Mouse (Mus musculus): ENCODE measurements at regions not wholly inside any gene's neighbourhood (a gene's known extent, or its start where the extent isn't known, plus 50 kb on each side); places are given as distances from the start of the nearest gene placed in this dataset.

- H3K4me2 ChIP-seq = no peak overlapping the region
- no peak overlapping the region for H3K4me3 ChIP-seq
- no peaks in the 10 kb centered on the region for H3K4me1 ChIP-seq
- no peaks in the 10 kb centered on the region; the same call in 1 of the 2 replicates for H3K27me3 ChIP-seq
- H3K36me3 ChIP-seq = no peaks in the 10 kb centered on the region
- H3K9ac ChIP-seq = no peak overlapping the region
- ATAC-seq (ENCODE audit: borderline replicate concordance, extremely low read depth, low FRiP score, low TSS enrichment) = no peak
- no peak overlapping the region for H3K27ac ChIP-seq
- 73% methylated on average over 10 of the region's 10 CpGs for whole genome bisulfite sequencing
- no peaks in the 10 kb centered on the region for H3K9me3 ChIP-seq
Measured at GRCm38 (mm10) chr8:26298066-26298804, 178.9 kb downstream of the Gm45692 start.

- Histone ChIP-seq H3K4me1 (no peaks in the 10 kb centered on the region), H3K4me2 (no peak overlapping the region), H3K9ac (no peak overlapping the region), H3K4me3 (no peak overlapping the region), H3K27ac (no peak overlapping the region), H3K9me3 (no peaks in the 10 kb centered on the region), H3K36me3 (no peaks in the 10 kb centered on the region), H3K27me3 (no peaks in the 10 kb centered on the region; the same call in 1 of the 2 replicates)
- ATAC-seq (ENCODE audit: borderline replicate concordance, extremely low read depth, low FRiP score, low TSS enrichment) = no peak
- whole genome bisulfite sequencing = 37% methylated on average over 6 of the region's 6 CpGs
Measured at GRCm38 (mm10) chr8:26300246-26300645, 180.9 kb downstream of the Gm45692 start.

- Histone ChIP-seq H3K27ac (no peak overlapping the region), H3K4me1 (no peaks in the 10 kb centered on the region), H3K4me2 (no peak overlapping the region), H3K27me3 (peaks cover 1% of the 10 kb centered on the region; the same call in 1 of the 2 replicates), H3K4me3 (no peak overlapping the region), H3K9ac (no peak overlapping the region), H3K36me3 (no peaks in the 10 kb centered on the region), H3K9me3 (no peaks in the 10 kb centered on the region)
- no peak for ATAC-seq (ENCODE audit: borderline replicate concordance, extremely low read depth, low FRiP score, low TSS enrichment)
- WGBS = 74% methylated on average over 4 of the region's 4 CpGs
Measured at GRCm38 (mm10) chr8:26301961-26302360, 182.6 kb downstream of the Gm45692 start.

- ATAC-seq (ENCODE audit: borderline replicate concordance, extremely low read depth, low FRiP score, low TSS enrichment) = no peak
- H3K27ac ChIP-seq = no peak overlapping the region
- 48% methylated on average over 6 of the region's 6 CpGs for WGBS
- no peak overlapping the region for H3K4me2 ChIP-seq
- H3K4me1 ChIP-seq = no peaks in the 10 kb centered on the region
- no peaks in the 10 kb centered on the region for H3K9me3 ChIP-seq
- H3K4me3 ChIP-seq = no peak overlapping the region
- peaks cover 19% of the 10 kb centered on the region for H3K27me3 ChIP-seq
- no peaks in the 10 kb centered on the region for H3K36me3 ChIP-seq
- no peak overlapping the region for H3K9ac ChIP-seq
Measured at GRCm38 (mm10) chr8:26304566-26304965, 185.2 kb downstream of the Gm45692 start.

GRCm38 (mm10) chr8:26305061-26305879 lies 185.9 kb downstream of the Gm45692 start:
- no peak overlapping the region for H3K9ac ChIP-seq
- no peaks in the 10 kb centered on the region for H3K36me3 ChIP-seq
- H3K27me3 ChIP-seq = peaks cover 19% of the 10 kb centered on the region
- H3K9me3 ChIP-seq = no peaks in the 10 kb centered on the region
- no peaks in the 10 kb centered on the region for H3K4me1 ChIP-seq
- no peak overlapping the region for H3K4me2 ChIP-seq
- H3K27ac ChIP-seq = no peak overlapping the region
- ATAC-seq (ENCODE audit: borderline replicate concordance, extremely low read depth, low FRiP score, low TSS enrichment) = no peak
- no peak overlapping the region for H3K4me3 ChIP-seq
- 51% methylated on average over 18 of the region's 18 CpGs for WGBS

GRCm38 (mm10) chr8:26308121-26308641 lies 188.8 kb downstream of the Gm45692 start:
- ATAC-seq (ENCODE audit: borderline replicate concordance, extremely low read depth, low FRiP score, low TSS enrichment) = no peak
- H3K9me3 ChIP-seq = no peaks in the 10 kb centered on the region
- H3K4me3 ChIP-seq = no peak overlapping the region
- H3K36me3 ChIP-seq = no peaks in the 10 kb centered on the region
- peaks cover 19% of the 10 kb centered on the region for H3K27me3 ChIP-seq
- no peak overlapping the region for H3K27ac ChIP-seq
- H3K4me1 ChIP-seq = no peaks in the 10 kb centered on the region
- 10% methylated on average over 15 of the region's 15 CpGs for WGBS
- H3K9ac ChIP-seq = no peak overlapping the region
- no peak overlapping the region for H3K4me2 ChIP-seq

- Histone ChIP-seq H3K4me3 (no peak overlapping the region), H3K27ac (no peak overlapping the region), H3K9me3 (no peaks in the 10 kb centered on the region), H3K27me3 (peaks cover 19% of the 10 kb centered on the region), H3K36me3 (no peaks in the 10 kb centered on the region), H3K4me1 (no peaks in the 10 kb centered on the region), H3K4me2 (no peak overlapping the region), H3K9ac (no peak overlapping the region)
- no peak for ATAC-seq (ENCODE audit: borderline replicate concordance, extremely low read depth, low FRiP score, low TSS enrichment)
- 70% methylated on average over 6 of the region's 6 CpGs for WGBS
Measured at GRCm38 (mm10) chr8:26309764-26310163, 190.4 kb downstream of the Gm45692 start.

GRCm38 (mm10) chr8:26323606-26324350 lies 204.4 kb downstream of the Gm45692 start:
- no peak overlapping the region for H3K9ac ChIP-seq
- ATAC-seq (ENCODE audit: borderline replicate concordance, extremely low read depth, low FRiP score, low TSS enrichment) = no peak
- H3K4me1 ChIP-seq = no peaks in the 10 kb centered on the region
- WGBS = 84% methylated on average over 12 of the region's 12 CpGs
- no peaks in the 10 kb centered on the region for H3K9me3 ChIP-seq
- H3K27ac ChIP-seq = no peak overlapping the region
- no peak overlapping the region for H3K4me3 ChIP-seq
- H3K27me3 ChIP-seq = no peaks in the 10 kb centered on the region
- H3K36me3 ChIP-seq = no peaks in the 10 kb centered on the region
- no peak overlapping the region for H3K4me2 ChIP-seq

- no peak overlapping the region for H3K4me2 ChIP-seq
- ATAC-seq (ENCODE audit: borderline replicate concordance, extremely low read depth, low FRiP score, low TSS enrichment) = no peak
- no peak overlapping the region for H3K9ac ChIP-seq
- H3K36me3 ChIP-seq = no peaks in the 10 kb centered on the region
- H3K4me1 ChIP-seq = 0 out of 2 replicates have a peak, but pooled peaks cover under 1% of the 10 kb centered on the region
- no peak overlapping the region for H3K4me3 ChIP-seq
- WGBS = 64% methylated on average over 3 of the region's 3 CpGs
- no peak overlapping the region for H3K27ac ChIP-seq
- no peaks in the 10 kb centered on the region for H3K27me3 ChIP-seq
- no peaks in the 10 kb centered on the region for H3K9me3 ChIP-seq
Measured at GRCm38 (mm10) chr8:26324606-26325005, 205.3 kb downstream of the Gm45692 start.

GRCm38 (mm10) chr8:26329813-26330212 lies 210.5 kb downstream of the Gm45692 start:
- peak overlapping the region; percentile 16 for H3K4me3 ChIP-seq
- no peak for ATAC-seq (ENCODE audit: borderline replicate concordance, extremely low read depth, low FRiP score, low TSS enrichment)

GRCm38 (mm10) chr8:26336906-26337650 lies 217.7 kb downstream of the Gm45692 start:
- WGBS = 79% methylated on average over 5 of the region's 5 CpGs
- Histone ChIP-seq H3K27me3 (no peaks in the 10 kb centered on the region; the same call in 1 of the 2 replicates), H3K36me3 (no peaks in the 10 kb centered on the region), H3K9me3 (no peaks in the 10 kb centered on the region), H3K4me3 (no peak overlapping the region), H3K4me2 (no peak overlapping the region), H3K4me1 (no peaks in the 10 kb centered on the region), H3K9ac (no peak overlapping the region), H3K27ac (no peak overlapping the region)
- no peak for ATAC-seq (ENCODE audit: borderline replicate concordance, extremely low read depth, low FRiP score, low TSS enrichment)

More at GRCm38 (mm10) chr8:26329813-26330212, 210.5 kb downstream of the Gm45692 start:
- 32% methylated on average over 10 of the region's 10 CpGs for WGBS
- H3K27ac ChIP-seq = no peak overlapping the region
- no peak overlapping the region for H3K9ac ChIP-seq
- H3K36me3 ChIP-seq = no peaks in the 10 kb centered on the region
- H3K4me2 ChIP-seq = peak overlapping the region; percentile 47
- H3K27me3 ChIP-seq = no peaks in the 10 kb centered on the region; the same call in 1 of the 2 replicates
- no peaks in the 10 kb centered on the region for H3K9me3 ChIP-seq
- peaks cover 6% of the 10 kb centered on the region; the same call in 1 of the 2 replicates for H3K4me1 ChIP-seq

Data from lung, embryonic 15.5 days (tissue).